Mouse (Mus musculus) heart, adult 2 months (tissue): ENCODE results near the gene Zfp36l2. TPM values are rescaled to one million over a fixed set of nuclear protein-coding genes. Genes with fewer than 3 reads are reported as not detected.

Source experiments
- DNase-seq, 2 experiments: peaks; one replicate each; pipeline ENCODE4 v3.0.0; 2021
- H3K27ac ChIP-seq: fragments of 200-600 bp; 2 replicates; pipeline ENCODE4 v1.8.1; 2022
- H3K27me3 ChIP-seq: fragments of 200-500 bp; 2 replicates; pipeline ENCODE4 v1.6.1; 2012; ENCODE audit warnings: mild to moderate bottlenecking, low read length, inconsistent platforms, mixed read lengths; ENCODE audit not compliant: control insufficient read depth, insufficient read depth
- H3K36me3 ChIP-seq: fragments of 200-500 bp; 2 replicates; pipeline ENCODE4 v1.6.1; 2012; ENCODE audit warnings: low read length, inconsistent platforms; ENCODE audit not compliant: control insufficient read depth, insufficient read depth
- H3K4me1 ChIP-seq: fragments of 200-500 bp; 2 replicates; pipeline ENCODE4 v1.6.1; 2011; ENCODE audit warnings: low read length; ENCODE audit not compliant: control insufficient read depth, insufficient read depth
- H3K4me3 ChIP-seq: fragments of 200-600 bp; 2 replicates; pipeline ENCODE4 v1.8.1; 2022
- H3K79me2 ChIP-seq: fragments of 200-500 bp; replicated peaks from 2 replicates; pipeline ENCODE4 v1.6.1; 2012; ENCODE audit warnings: mild to moderate bottlenecking, inconsistent platforms, low read length, moderate library complexity, mixed read lengths; ENCODE audit not compliant: control insufficient read depth, insufficient read depth
- H3K9ac ChIP-seq: fragments of 200-500 bp; 2 replicates; pipeline ENCODE4 v1.6.1; 2012; ENCODE audit warnings: low read depth, mild to moderate bottlenecking, control low read depth, inconsistent platforms, low read length, mixed read lengths
- CTCF ChIP-seq: fragments of 200-600 bp; IDR thresholded peaks from 2 replicates; pipeline ENCODE4 v1.8.1; 2022; ENCODE audit warnings: antibody characterized with exemption, mild to moderate bottlenecking, moderate library complexity
- EP300 ChIP-seq: fragments of 200-500 bp; IDR thresholded peaks from 2 replicates; pipeline ENCODE4 v1.6.1; 2011; ENCODE audit warnings: low read depth, low read length, control low read depth; ENCODE audit not compliant: insufficient read depth
- POLR2A ChIP-seq: fragments of 200-500 bp; IDR thresholded peaks from 2 replicates; pipeline ENCODE4 v1.6.1; 2011; ENCODE audit warnings: mild to moderate bottlenecking, low read depth, low read length, control low read depth; ENCODE audit not compliant: insufficient read depth
- WGBS: fragments of 180-500 bp; shearing (Covaris S2); methylation state at CpG from one replicate; pipeline ENCODE4 v1.1.7; 2018; 5-methylcytosine and 5-hydroxymethylcytosine counted together
- intact Hi-C: fragments of 180-260 bp; cut with DNase I; formaldehyde crosslinking; loops from one replicate; pipeline ENCODE4 v1.15.1; 2025
- polyA plus RNA-seq: library from polyadenylated mRNA; depleted of rRNA; stranded (reverse); fragments of >200 nt; gene quantifications from 2 replicates; pipeline ENCODE4 v1.2.3, GENCODE M21; 2012
- total RNA-seq, 2 experiments: library from RNA; stranded (reverse); gene quantifications; 2 replicates each; pipeline ENCODE4 v1.2.3; 2021

The Zfp36l2 gene
- total and polyA plus RNA-seq, 3 experiments, result 19.3 to 23.3 (median 19.8) TPM

DNA sequence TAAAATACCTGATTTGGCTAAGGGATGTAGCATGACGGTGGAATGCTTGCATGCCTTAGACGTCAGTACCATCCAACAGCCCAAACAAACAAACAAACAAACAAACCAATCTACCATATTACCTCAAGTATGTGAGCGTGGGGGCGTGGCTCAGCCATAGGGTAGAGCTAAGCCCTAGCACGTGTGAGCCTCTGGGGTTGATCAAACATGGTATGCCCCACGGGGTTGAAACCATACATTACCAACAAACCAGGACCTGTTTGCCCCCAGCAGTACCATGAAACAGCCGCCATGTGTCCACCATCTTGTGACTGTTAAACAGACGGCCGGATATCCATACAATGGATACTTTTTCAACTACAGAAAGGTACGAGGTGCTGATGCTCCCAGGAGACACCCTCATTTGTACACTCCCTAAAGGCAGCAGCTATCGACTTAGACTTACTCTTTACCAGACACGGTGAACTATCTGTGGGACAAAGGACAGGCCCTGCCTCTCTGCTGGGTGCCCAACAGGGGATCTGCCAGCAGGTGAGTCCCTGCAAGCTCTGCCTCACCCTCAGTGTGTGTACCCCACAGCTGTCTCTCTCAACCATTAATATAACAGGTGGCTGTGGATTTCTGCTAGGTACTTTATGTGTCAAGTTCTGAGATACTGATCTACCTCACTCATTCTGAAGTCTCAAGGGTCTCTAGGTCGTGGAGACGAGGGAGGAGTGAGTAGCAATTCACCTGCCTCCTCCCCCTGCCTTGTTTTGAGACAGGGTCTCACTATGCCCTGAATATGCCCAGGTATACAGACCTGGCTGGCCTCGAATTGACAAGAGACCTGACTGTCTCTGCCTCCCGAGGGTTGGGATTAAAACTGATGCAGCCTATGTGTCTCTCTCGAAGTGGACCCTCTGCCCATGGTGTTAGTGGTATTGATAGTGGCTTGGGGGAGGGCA, 8.4 kb downstream of the Zfp36l2 start:
- peak in 1 of 2 experiments; percentile 13 for DNase-seq
- peak overlapping the region; percentile 92; the same call in 1 of the 2 replicates for H3K27ac ChIP-seq
- H3K36me3 ChIP-seq, result no peaks in the 10 kb centered on the region; the same call in 1 of the 2 replicates
- no peak overlapping the region for H3K9ac ChIP-seq
- intact Hi-C loops, result no loop called here
- WGBS, result 93% methylated on average over 17 of the region's 17 CpGs
- H3K79me2 ChIP-seq, result no peaks in the 10 kb centered on the region
- H3K4me1 ChIP-seq, result peaks cover 14% of the 10 kb centered on the region
- no peaks in the 10 kb centered on the region for H3K27me3 ChIP-seq
- H3K4me3 ChIP-seq, result no peak overlapping the region
- TF ChIP-seq CTCF, result no peak
- no peak for TF ChIP-seq EP300
- no peak for TF ChIP-seq POLR2A

DNA sequence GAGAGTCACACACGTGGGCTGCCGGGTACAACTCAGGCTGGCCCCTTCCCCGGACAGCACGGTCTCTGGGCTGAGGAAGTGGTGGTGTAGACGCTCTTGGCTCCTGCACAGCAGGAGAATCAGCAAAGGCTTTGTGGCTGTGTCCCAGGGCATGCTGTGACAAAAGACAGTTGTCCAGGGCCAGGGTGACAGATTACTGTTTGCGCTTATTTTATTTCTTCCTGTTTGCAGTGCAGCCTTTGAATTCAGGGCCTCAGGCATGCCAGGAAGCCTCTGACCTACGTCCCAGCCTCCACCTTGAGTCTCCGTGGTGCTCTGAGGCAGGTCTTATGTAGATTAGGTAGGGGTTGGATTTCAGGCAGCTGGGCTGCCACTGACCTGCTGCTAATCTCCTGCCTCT, 10.3 kb downstream of the Zfp36l2 start:
- TF ChIP-seq POLR2A (no peak), EP300 (no peak), CTCF (no peak)
- H3K36me3 ChIP-seq, result no peaks in the 10 kb centered on the region; the same call in 1 of the 2 replicates

DNA sequence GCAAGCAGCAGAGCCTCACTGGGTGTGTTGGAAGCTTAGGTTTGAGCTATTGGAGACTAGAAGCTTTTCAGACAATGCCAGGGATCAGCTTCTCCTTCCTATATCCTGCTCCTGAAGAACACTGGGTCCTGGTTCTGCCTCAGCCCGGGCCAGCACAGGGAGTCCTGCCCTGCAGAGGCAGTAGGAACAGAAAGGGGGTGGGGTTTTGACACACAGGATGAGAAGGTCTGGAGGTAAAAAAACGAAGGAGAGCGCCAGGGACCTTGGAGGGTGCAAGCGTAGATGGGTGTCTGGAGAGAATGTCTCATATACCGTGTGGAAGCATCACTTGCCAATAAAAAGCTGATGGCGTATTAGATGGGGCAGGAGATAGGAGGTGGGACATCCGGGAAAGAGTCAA, 11.3 kb downstream of the Zfp36l2 start:
- Histone ChIP-seq H3K4me3 (no peak overlapping the region), H3K27ac (no peak overlapping the region)
- peak in 1 of 2 experiments; percentile 10 for DNase-seq

More for the DNA sequence above, 10.3 kb downstream of the Zfp36l2 start:
- peaks cover 14% of the 10 kb centered on the region for H3K4me1 ChIP-seq
- no peak overlapping the region for H3K27ac ChIP-seq
- no peak overlapping the region for H3K4me3 ChIP-seq
- no peaks in the 10 kb centered on the region for H3K27me3 ChIP-seq
- intact Hi-C loops, result no loop called here
- DNase-seq, result peak in 1 of 2 experiments; percentile 14
- 31% methylated on average over 8 of the region's 8 CpGs for WGBS
- no peaks in the 10 kb centered on the region for H3K79me2 ChIP-seq
- H3K9ac ChIP-seq, result no peak overlapping the region

DNA sequence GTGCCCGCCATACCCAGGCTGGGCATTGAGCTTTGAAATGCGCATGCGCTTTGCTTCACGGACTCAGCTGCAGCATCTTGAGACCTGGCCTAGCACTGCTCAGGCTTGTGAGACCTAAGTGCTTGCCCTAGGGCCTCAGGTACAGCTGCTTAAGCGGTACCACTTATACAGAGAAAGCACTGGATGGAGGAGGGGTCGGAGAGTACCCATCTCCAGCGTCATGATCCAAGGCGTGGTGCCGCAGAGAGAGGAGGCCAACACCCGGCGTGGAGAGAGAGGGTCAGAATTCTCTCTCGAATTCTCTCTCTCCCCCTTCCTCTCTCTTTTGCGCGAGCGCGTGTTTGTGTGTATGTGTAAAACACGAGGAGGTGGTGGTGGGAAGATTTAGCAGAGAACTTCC, 12.6 kb downstream of the Zfp36l2 start:
- peak in 1 of 2 experiments; percentile 9 for DNase-seq
- Histone ChIP-seq H3K9ac (no peak overlapping the region), H3K4me3 (no peak overlapping the region), H3K79me2 (no peaks in the 10 kb centered on the region), H3K27ac (no peak overlapping the region), H3K36me3 (no peaks in the 10 kb centered on the region), H3K4me1 (no peaks in the 10 kb centered on the region; the same call in 1 of the 2 replicates), H3K27me3 (no peaks in the 10 kb centered on the region)
- TF ChIP-seq EP300, result no peak
- WGBS, result 95% methylated on average over 17 of the region's 17 CpGs
- intact Hi-C loops, result no loop called here

More for the DNA sequence above, 11.3 kb downstream of the Zfp36l2 start:
- Histone ChIP-seq H3K4me1 (peaks cover 7% of the 10 kb centered on the region), H3K27me3 (no peaks in the 10 kb centered on the region), H3K79me2 (no peaks in the 10 kb centered on the region), H3K9ac (no peak overlapping the region), H3K36me3 (no peaks in the 10 kb centered on the region)
- no peak for TF ChIP-seq CTCF
- TF ChIP-seq POLR2A, result no peak
- TF ChIP-seq EP300, result no peak
- intact Hi-C loops, result no loop called here
- WGBS, result 84% methylated on average over 7 of the region's 7 CpGs

DNA sequence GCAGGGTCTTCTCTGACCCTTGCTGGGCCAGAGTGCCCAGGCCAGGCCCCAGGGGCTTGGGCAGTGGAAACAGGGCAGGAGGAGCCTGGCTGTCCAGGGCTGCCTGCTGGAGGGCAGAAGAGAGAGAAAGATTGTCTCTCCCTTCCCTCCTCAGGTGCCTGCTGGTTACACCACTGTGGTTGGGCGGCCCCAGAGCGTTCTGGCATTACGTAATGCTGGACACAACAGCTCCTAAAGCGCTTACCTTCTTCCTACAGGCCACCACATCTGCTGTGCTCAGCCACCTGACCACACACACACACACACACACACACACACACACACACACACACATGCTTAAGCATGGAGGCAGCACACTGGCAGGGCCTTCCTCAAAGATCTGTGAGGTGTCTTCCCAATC, 20.4 kb downstream of the Zfp36l2 start:
- intact Hi-C loops, result no loop called here
- no peak overlapping the region for H3K9ac ChIP-seq

More for the DNA sequence above, 20.4 kb downstream of the Zfp36l2 start:
- H3K27ac ChIP-seq, result no peak overlapping the region
- no peaks in the 10 kb centered on the region for H3K27me3 ChIP-seq
- no peaks in the 10 kb centered on the region for H3K36me3 ChIP-seq
- H3K4me1 ChIP-seq, result no peaks in the 10 kb centered on the region
- no peak for TF ChIP-seq CTCF
- no peak for TF ChIP-seq POLR2A
- no peak for TF ChIP-seq EP300
- H3K4me3 ChIP-seq, result no peak overlapping the region
- WGBS, result 100% methylated on average over 4 of the region's 4 CpGs
- DNase-seq, result peak in 1 of 2 experiments; percentile 9
- no peaks in the 10 kb centered on the region for H3K79me2 ChIP-seq
